Mouse (Mus musculus) ES-E14 (cell line): ENCODE results near the gene C1qtnf4. TPM values are rescaled to one million over a fixed set of nuclear protein-coding genes. Genes with fewer than 3 reads are reported as not detected.

Experiments
- DNase-seq: peaks from one replicate; pipeline ENCODE4 v3.0.0-alpha.2; 2013; ENCODE audit warnings: low read depth, low spot score
- H3K27ac ChIP-seq: 2 replicates; pipeline ENCODE4 v1.5.1; 2012; ENCODE audit warnings: low read depth, mild to moderate bottlenecking, low read length, moderate library complexity, mixed read lengths; ENCODE audit not compliant: poor library complexity, insufficient read depth, severe bottlenecking
- H3K36me3 ChIP-seq: 2 replicates; pipeline ENCODE4 v1.6.1; 2012; ENCODE audit warnings: mild to moderate bottlenecking, low read length, moderate library complexity, mixed read lengths; ENCODE audit not compliant: control insufficient read depth, poor library complexity, insufficient read depth, severe bottlenecking
- H3K4me1 ChIP-seq, 2 experiments: fragments of 150-350 bp in 1 of 2; sonication (generic) in 1 of 2; 2 replicates each; pipeline ENCODE4 v1.6.1; 2012; ENCODE audit warnings: low read length in 2 of 2, mild to moderate bottlenecking in 1 of 2, mixed read lengths in 1 of 2; ENCODE audit not compliant: control insufficient read depth in 2 of 2, insufficient read depth in 2 of 2, poor library complexity in 1 of 2
- H3K4me3 ChIP-seq, 2 experiments: fragments of 150-350 bp in 1 of 2; sonication (generic) in 1 of 2; 2 replicates each; pipeline ENCODE4 v1.5.1; 2012; ENCODE audit warnings: low read length in 2 of 2, low read depth in 1 of 2, mild to moderate bottlenecking in 1 of 2, mixed read lengths in 1 of 2; ENCODE audit not compliant: insufficient read depth in 1 of 2, poor library complexity in 1 of 2, severe bottlenecking in 1 of 2
- H3K9ac ChIP-seq: 2 replicates; pipeline ENCODE4 v1.6.1; 2012; ENCODE audit warnings: low read depth, mild to moderate bottlenecking, low read length, mixed read lengths; ENCODE audit not compliant: poor library complexity, insufficient read depth, severe bottlenecking
- H3K9me3 ChIP-seq: fragments of 150-350 bp; sonication (generic); 2 replicates; pipeline ENCODE4 v1.6.1; 2012; ENCODE audit warnings: low read depth, mild to moderate bottlenecking, low read length; ENCODE audit not compliant: control insufficient read depth, insufficient read depth
- CHD2 ChIP-seq: IDR thresholded peaks from 2 replicates; pipeline ENCODE4 v1.6.1; 2014; ENCODE audit warnings: mild to moderate bottlenecking, low read depth, low read length, inconsistent platforms
- HCFC1 ChIP-seq: IDR thresholded peaks from 2 replicates; pipeline ENCODE4 v1.6.1; 2012; ENCODE audit warnings: low read length, inconsistent platforms, borderline replicate concordance; ENCODE audit not compliant: insufficient read depth
- MAFK ChIP-seq: IDR thresholded peaks from 2 replicates; pipeline ENCODE4 v1.6.1; 2014; ENCODE audit warnings: mild to moderate bottlenecking, low read depth, low read length, inconsistent platforms; ENCODE audit not compliant: insufficient read depth
- ZC3H11A ChIP-seq: IDR thresholded peaks from 2 replicates; pipeline ENCODE4 v1.6.1; 2012; ENCODE audit warnings: low read depth, mild to moderate bottlenecking, inconsistent platforms, low read length, borderline replicate concordance
- ZNF384 ChIP-seq: IDR thresholded peaks from 2 replicates; pipeline ENCODE4 v1.6.1; 2012; ENCODE audit warnings: low read depth, low read length, inconsistent platforms
- in situ Hi-C, 2 experiments: fragments of 600-800 bp; cut with MboI; formaldehyde crosslinking; loops; one replicate each; pipeline ENCODE4 v1.15.1; 2025; ENCODE audit warnings: low sequenced_read_pairs in 2 of 2, inconsistent platforms in 1 of 2; ENCODE audit not compliant: unreplicated experiment in 2 of 2
- total RNA-seq: library from RNA; depleted of rRNA; stranded (reverse); fragments of 300-350 nt; gene quantifications from 2 replicates; pipeline ENCODE4 v1.2.3, GENCODE M21; 2012

Gene C1qtnf4
- total RNA-seq, 1 experiment, result 2.8 TPM

- H3K27ac ChIP-seq, result no peak overlapping the region
- DNase-seq, result no peak
- H3K36me3 ChIP-seq, result no peaks in the 10 kb centered on the region
- H3K4me1 ChIP-seq, result no peaks in the 10 kb centered on the region
- no peak overlapping the region for H3K9ac ChIP-seq
- TF ChIP-seq MAFK, result no peak
- no peak for TF ChIP-seq ZC3H11A
- TF ChIP-seq CHD2, result no peak
- no peak for TF ChIP-seq HCFC1
- no peak for TF ChIP-seq ZNF384
- H3K4me3 ChIP-seq, result no peak overlapping the region
- in situ Hi-C loops, result no loop called here
- no peaks in the 10 kb centered on the region for H3K9me3 ChIP-seq
Observed at GRCm38 (mm10) chr2:90921178-90921577, 35.5 kb downstream of the C1qtnf4 start.

- Histone ChIP-seq H3K9ac (no peak overlapping the region), H3K27ac (no peak overlapping the region), H3K9me3 (no peaks in the 10 kb centered on the region), H3K36me3 (no peaks in the 10 kb centered on the region), H3K4me1 (no peaks in the 10 kb centered on the region), H3K4me3 (no peak overlapping the region)
- DNase-seq, result no peak
- TF ChIP-seq ZNF384, result no peak
- no peak for TF ChIP-seq HCFC1
- no peak for TF ChIP-seq CHD2
- TF ChIP-seq ZC3H11A, result no peak
- TF ChIP-seq MAFK, result no peak
- in situ Hi-C loops, result no loop called here
Observed at GRCm38 (mm10) chr2:90922636-90923035, 37.0 kb downstream of the C1qtnf4 start.

- in situ Hi-C loops, result no loop called here
- DNase-seq, result no peak
- Histone ChIP-seq H3K9ac (no peak overlapping the region), H3K4me3 (no peak overlapping the region), H3K27ac (no peak overlapping the region), H3K9me3 (no peaks in the 10 kb centered on the region), H3K36me3 (no peaks in the 10 kb centered on the region), H3K4me1 (no peaks in the 10 kb centered on the region)
- TF ChIP-seq ZC3H11A (no peak), ZNF384 (no peak), HCFC1 (no peak), CHD2 (no peak), MAFK (no peak)
Observed at GRCm38 (mm10) chr2:90928566-90928965, 42.9 kb downstream of the C1qtnf4 start.

GRCm38 (mm10) chr2:90931829-90932228 lies 46.2 kb downstream of the C1qtnf4 start:
- H3K9ac ChIP-seq, result no peak overlapping the region
- H3K9me3 ChIP-seq, result no peaks in the 10 kb centered on the region
- H3K4me1 ChIP-seq, result no peaks in the 10 kb centered on the region
- DNase-seq, result no peak
- no peaks in the 10 kb centered on the region for H3K36me3 ChIP-seq
- in situ Hi-C loops, result no loop called here
- H3K4me3 ChIP-seq, result no peak overlapping the region
- TF ChIP-seq ZNF384, result no peak
- no peak for TF ChIP-seq MAFK
- TF ChIP-seq ZC3H11A, result no peak
- no peak for TF ChIP-seq HCFC1
- TF ChIP-seq CHD2, result no peak
- H3K27ac ChIP-seq, result no peak overlapping the region

DNA sequence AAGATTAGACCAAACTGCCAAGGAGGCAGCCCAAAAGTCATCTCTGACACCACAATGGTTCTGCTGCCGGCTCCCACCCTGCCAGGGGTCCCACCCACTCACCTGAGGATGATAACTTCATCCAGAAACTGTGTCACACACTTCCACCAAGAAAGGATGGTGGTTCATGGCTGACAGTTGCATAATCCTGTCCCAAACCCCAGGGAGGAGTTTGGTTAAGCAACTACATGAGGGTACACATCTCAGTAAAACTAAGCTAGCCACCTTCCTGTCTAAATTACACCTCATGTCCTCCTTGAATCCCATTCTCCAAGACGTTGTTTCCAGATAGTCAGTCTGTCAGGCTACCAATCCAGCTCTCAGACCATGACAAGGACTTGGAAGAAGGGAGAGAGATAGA lies 46.6 kb downstream of the C1qtnf4 start:
- Histone ChIP-seq H3K4me3 (no peak overlapping the region), H3K36me3 (no peaks in the 10 kb centered on the region), H3K9me3 (no peaks in the 10 kb centered on the region), H3K9ac (no peak overlapping the region), H3K4me1 (no peaks in the 10 kb centered on the region), H3K27ac (no peak overlapping the region)
- no peak for DNase-seq
- no peak for TF ChIP-seq MAFK
- TF ChIP-seq CHD2, result no peak
- no peak for TF ChIP-seq ZNF384
- no peak for TF ChIP-seq ZC3H11A
- TF ChIP-seq HCFC1, result no peak
- in situ Hi-C loops, result no loop called here
